Mouse (Mus musculus) forebrain, embryonic 10.5 days (tissue): ENCODE data around the gene Ttll12. TPM values are rescaled to one million over a fixed set of nuclear protein-coding genes. Genes with fewer than 3 reads are reported as not detected.
A peak's percentile ranks its signal among the peaks of the same experiment; 100 is the strongest.

Source experiments
- DNase-seq: peaks from one replicate; pipeline ENCODE4 v3.0.0-alpha.2; 2017; ENCODE audit warnings: low spot score; ENCODE audit errors: extremely low spot score
- H3K27ac ChIP-seq: fragments of 300-500 bp; sonication (generic); 2 replicates; pipeline ENCODE4 v1.5.1; 2016; ENCODE audit warnings: mild to moderate bottlenecking
- H3K27me3 ChIP-seq: fragments of 300-500 bp; sonication (generic); 2 replicates; pipeline ENCODE4 v1.6.1; 2016; ENCODE audit warnings: mild to moderate bottlenecking; ENCODE audit not compliant: poor library complexity, severe bottlenecking
- H3K36me3 ChIP-seq: fragments of 300-500 bp; sonication (generic); replicated peaks from 2 replicates; pipeline ENCODE4 v1.6.1; 2016; ENCODE audit warnings: mild to moderate bottlenecking, moderate library complexity
- H3K4me1 ChIP-seq: fragments of 300-500 bp; sonication (generic); 2 replicates; pipeline ENCODE4 v1.6.1; 2016
- H3K4me3 ChIP-seq: fragments of 300-500 bp; sonication (generic); 2 replicates; pipeline ENCODE4 v1.5.1; 2016; ENCODE audit warnings: mild to moderate bottlenecking, moderate library complexity
- H3K9me3 ChIP-seq: fragments of 300-500 bp; sonication (generic); 2 replicates; pipeline ENCODE4 v1.6.1; 2016; ENCODE audit warnings: mild to moderate bottlenecking, moderate library complexity
- WGBS: fragments of 180-500 bp; shearing (Covaris S2); methylation state at CpG from one replicate; pipeline ENCODE4 v1.1.7; 2016; 5-methylcytosine and 5-hydroxymethylcytosine counted together
- polyA plus RNA-seq: library from polyadenylated mRNA; unstranded; fragments of >200 nt; fragmentation: Nextera tagmentation; extraction: Ambion mirVana; gene quantifications from 2 replicates; pipeline ENCODE4 v1.2.1, GENCODE M21; 2016

Gene Ttll12
- polyA plus RNA-seq, 1 experiment from 2014 or later = 64.6 TPM

DNA sequence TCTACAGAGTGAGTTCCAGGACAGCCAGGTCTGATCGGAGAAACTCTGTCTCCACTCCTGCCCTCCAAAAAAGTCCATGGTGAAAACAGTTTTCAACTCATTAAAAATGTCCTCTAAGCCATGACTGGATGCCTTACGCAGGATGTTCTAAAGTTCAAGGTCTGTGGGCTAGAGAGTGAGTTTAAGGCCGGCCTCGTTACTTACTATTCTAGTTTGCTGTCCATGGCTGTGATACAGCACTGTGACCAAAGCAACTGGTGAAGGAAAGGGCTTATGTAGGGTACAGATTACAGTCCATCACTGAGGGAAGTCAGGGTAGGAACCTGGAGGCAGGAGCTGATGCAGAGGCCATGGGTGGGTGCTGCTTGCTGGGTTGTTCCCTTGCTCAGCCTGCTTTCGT, 26.4 kb downstream of the Ttll12 start:
- no peak overlapping the region for H3K27ac ChIP-seq
- H3K4me1 ChIP-seq = peaks cover 11% of the 10 kb centered on the region

DNA sequence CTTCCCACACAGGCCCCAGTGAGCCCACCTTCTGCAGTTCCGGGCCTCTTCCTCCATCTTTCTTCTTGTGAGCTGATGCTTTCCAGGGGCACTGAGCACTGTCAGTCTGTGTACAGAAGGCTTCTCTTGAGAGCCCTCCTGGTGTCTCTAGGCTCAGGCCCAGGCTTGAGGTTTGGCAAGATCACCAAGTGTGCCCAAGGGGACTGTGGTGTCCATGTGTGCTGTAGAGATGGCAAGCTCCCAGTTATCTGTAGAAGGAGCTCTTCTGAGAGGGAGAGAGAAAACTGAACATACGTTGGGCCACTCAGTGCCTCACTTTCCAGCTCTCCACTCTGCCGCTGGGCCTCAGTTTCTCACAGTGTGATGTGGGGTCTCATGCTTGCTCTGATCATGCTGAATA, 27.2 kb downstream of the Ttll12 start:
- Histone ChIP-seq H3K36me3 (no peaks in the 10 kb centered on the region), H3K27ac (no peak overlapping the region)
- WGBS = 89% methylated on average over 3 of the region's 3 CpGs

More for the DNA sequence above, 26.4 kb downstream of the Ttll12 start:
- no peak for DNase-seq
- WGBS = 97% methylated on average over 5 of the region's 5 CpGs
- Histone ChIP-seq H3K36me3 (peaks cover 3% of the 10 kb centered on the region), H3K4me3 (no peak overlapping the region), H3K9me3 (no peaks in the 10 kb centered on the region), H3K27me3 (peaks cover 12% of the 10 kb centered on the region)

GRCm38 (mm10) chr15:83566006-83566405, 29.0 kb downstream of the Ttll12 start:
- no peaks in the 10 kb centered on the region for H3K36me3 ChIP-seq
- no peaks in the 10 kb centered on the region for H3K9me3 ChIP-seq
- peaks cover 32% of the 10 kb centered on the region for H3K27me3 ChIP-seq
- H3K4me3 ChIP-seq = no peak overlapping the region
- no peak for DNase-seq
- no peak overlapping the region for H3K27ac ChIP-seq
- H3K4me1 ChIP-seq = peaks cover 25% of the 10 kb centered on the region
- WGBS = 76% methylated on average over 5 of the region's 5 CpGs

More for the DNA sequence above, 27.2 kb downstream of the Ttll12 start:
- peaks cover 19% of the 10 kb centered on the region for H3K4me1 ChIP-seq
- H3K4me3 ChIP-seq = no peak overlapping the region
- no peak for DNase-seq
- H3K27me3 ChIP-seq = peaks cover 20% of the 10 kb centered on the region
- H3K9me3 ChIP-seq = no peaks in the 10 kb centered on the region

GRCm38 (mm10) chr15:83565434-83565833, 29.5 kb downstream of the Ttll12 start:
- Histone ChIP-seq H3K27ac (no peak overlapping the region), H3K9me3 (no peaks in the 10 kb centered on the region), H3K4me1 (peaks cover 25% of the 10 kb centered on the region), H3K27me3 (peaks cover 32% of the 10 kb centered on the region), H3K36me3 (no peaks in the 10 kb centered on the region), H3K4me3 (no peak overlapping the region)
- DNase-seq = no peak
- WGBS = 87% methylated on average over 3 of the region's 3 CpGs

GRCm38 (mm10) chr15:83563857-83564651, 30.9 kb downstream of the Ttll12 start:
- DNase-seq = peak; percentile 59
- H3K36me3 ChIP-seq = no peaks in the 10 kb centered on the region
- peaks cover 32% of the 10 kb centered on the region for H3K27me3 ChIP-seq
- no peaks in the 10 kb centered on the region for H3K9me3 ChIP-seq
- peaks cover 25% of the 10 kb centered on the region for H3K4me1 ChIP-seq
- H3K4me3 ChIP-seq = peak overlapping the region; percentile 62
- H3K27ac ChIP-seq = peak overlapping the region; percentile 83
- WGBS = 2% methylated on average over 27 of the region's 27 CpGs

- Histone ChIP-seq H3K27ac (peak within 1 kb of the TSS; percentile 83), H3K4me1 (peaks cover 25% of the 10 kb centered on the region), H3K27me3 (peaks cover 32% of the 10 kb centered on the region), H3K9me3 (no peaks in the 10 kb centered on the region), H3K4me3 (peak within 1 kb of the TSS; percentile 62), H3K36me3 (no peaks in the 10 kb centered on the region)
- 2% methylated on average over 28 of the region's 28 CpGs for WGBS
- DNase-seq = peak; percentile 41
Measured at GRCm38 (mm10) chr15:83563327-83563856, 31.6 kb downstream of the Ttll12 start, which contains the start of the genes Tspo and Mcat. Gene Tspo (plus strand): TSS chr15:83563592. Gene Mcat (minus strand): TSS chr15:83563787.

DNA sequence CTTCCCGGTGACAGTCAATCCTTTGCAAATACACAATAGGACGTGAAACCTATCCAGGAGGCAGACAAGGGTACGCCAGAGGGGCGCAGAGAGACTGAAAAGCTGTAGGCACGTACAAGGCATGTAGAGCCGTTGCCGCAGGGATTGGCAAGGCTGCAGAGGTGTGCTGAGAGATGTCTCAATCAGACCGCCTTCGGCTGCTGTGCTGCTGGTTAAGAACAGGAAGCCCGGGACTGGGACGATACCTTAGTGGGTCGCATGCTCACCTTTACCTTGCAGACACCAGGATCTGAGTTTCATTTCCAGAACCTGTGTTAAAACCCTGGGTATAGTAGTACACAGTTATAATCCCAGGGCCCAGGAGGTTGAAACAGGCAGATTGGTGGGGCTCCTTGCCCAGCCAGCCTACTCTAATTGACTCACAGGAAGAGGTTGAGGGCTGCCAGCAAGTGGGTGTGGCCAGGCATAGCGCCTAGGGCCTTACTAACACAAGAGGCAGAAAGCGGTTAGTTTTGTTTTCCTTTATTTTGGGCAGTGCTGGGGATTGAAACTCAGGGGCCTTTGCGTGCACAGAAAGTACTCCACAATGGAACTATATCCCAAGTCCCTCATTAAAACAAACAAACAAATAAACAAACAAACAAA, 32.2 kb downstream of the Ttll12 start:
- WGBS = 27% methylated on average over 15 of the region's 15 CpGs
- no peaks in the 10 kb centered on the region for H3K36me3 ChIP-seq
- peak overlapping the region; percentile 83; the same call in 1 of the 2 replicates for H3K27ac ChIP-seq
- H3K4me3 ChIP-seq = peak overlapping the region; percentile 62
- peak; percentile 53 for DNase-seq
- H3K4me1 ChIP-seq = peaks cover 25% of the 10 kb centered on the region
- H3K27me3 ChIP-seq = peaks cover 32% of the 10 kb centered on the region
- no peaks in the 10 kb centered on the region for H3K9me3 ChIP-seq

DNA sequence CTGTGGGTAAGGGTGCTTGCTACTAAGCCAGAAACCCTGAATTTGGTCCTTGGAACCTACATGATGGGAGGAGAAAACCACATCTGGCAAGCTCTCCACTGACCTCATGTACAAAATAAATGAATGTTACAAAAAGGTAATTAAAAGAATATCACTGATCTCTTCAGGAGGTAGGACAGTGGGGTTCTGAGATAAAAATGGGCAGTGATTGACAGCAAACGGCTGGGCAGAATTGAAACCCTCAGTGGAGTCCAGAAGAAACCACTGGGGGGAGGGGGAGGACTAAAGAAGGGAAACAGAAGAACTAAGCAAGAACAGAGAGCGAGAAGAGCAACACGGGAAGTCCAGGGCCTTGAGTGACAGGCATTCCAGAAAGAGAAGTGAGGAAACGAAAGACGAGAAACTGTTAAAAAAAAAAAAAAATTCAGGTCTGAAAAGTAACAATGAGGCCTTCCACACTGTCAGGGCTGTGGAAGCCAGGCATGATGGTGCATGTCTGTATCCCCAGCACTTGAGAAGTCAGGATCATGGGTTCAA, 33.9 kb downstream of the Ttll12 start:
- Histone ChIP-seq H3K4me3 (no peak overlapping the region), H3K9me3 (no peaks in the 10 kb centered on the region), H3K27me3 (peaks cover 32% of the 10 kb centered on the region), H3K27ac (no peak overlapping the region), H3K36me3 (no peaks in the 10 kb centered on the region), H3K4me1 (peaks cover 28% of the 10 kb centered on the region)
- WGBS = 66% methylated on average over 5 of the region's 5 CpGs
- no peak for DNase-seq

DNA sequence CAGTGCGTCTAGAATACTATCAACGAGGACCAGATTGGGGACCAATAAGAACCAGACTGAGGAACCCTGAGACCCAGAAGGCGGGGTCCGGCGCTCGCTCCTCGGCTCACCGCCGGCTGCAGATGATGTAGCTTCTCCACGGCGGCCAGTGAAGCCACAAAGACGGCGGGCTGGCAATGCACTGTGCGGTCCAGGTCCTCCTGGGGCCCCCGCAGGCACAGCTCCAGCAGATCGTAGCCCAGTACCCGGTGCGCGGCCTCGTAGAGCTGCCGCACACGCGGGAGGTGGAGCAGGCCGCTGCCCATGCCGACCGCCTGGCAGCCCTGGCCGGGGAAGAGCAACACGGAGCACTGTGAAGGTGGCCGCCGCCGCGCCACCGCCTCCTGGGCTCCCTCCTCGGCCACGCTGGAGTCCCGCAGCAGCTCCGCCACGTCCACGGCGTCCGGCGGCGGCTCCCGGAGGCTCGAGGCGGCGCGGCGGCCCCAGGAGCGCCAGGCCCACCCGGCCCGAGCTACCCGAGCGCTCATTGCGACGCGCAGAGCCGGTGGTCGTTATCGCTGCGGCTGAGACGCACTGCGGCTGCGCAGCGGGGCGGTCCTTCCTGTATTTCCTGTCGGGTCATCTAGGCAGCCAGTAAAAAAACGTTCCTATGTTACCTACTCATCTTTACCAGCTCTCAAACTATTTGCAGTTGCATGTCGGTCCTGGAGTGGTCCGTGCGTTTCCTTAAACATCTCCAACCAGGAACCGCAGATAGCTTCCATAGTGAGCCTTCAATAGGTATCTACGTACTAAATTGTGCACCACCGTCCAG, 39.6 kb downstream of the Ttll12 start:
- Histone ChIP-seq H3K4me1 (peaks cover 16% of the 10 kb centered on the region), H3K9me3 (no peaks in the 10 kb centered on the region), H3K4me3 (peak overlapping the region; percentile 93), H3K36me3 (peaks cover 35% of the 10 kb centered on the region), H3K27ac (peak overlapping the region; percentile 96), H3K27me3 (no peaks in the 10 kb centered on the region)
- under 1% methylated on average over 74 of the region's 74 CpGs for WGBS
- peak; percentile 87 for DNase-seq

GRCm38 (mm10) chr15:83553831-83554230, 41.1 kb downstream of the Ttll12 start:
- H3K9me3 ChIP-seq = no peaks in the 10 kb centered on the region
- H3K27me3 ChIP-seq = no peaks in the 10 kb centered on the region
- H3K36me3 ChIP-seq = peaks cover 51% of the 10 kb centered on the region
- H3K4me1 ChIP-seq = peaks cover 16% of the 10 kb centered on the region
- no peak for DNase-seq
- no peak overlapping the region for H3K27ac ChIP-seq
- no peak overlapping the region for H3K4me3 ChIP-seq

DNA sequence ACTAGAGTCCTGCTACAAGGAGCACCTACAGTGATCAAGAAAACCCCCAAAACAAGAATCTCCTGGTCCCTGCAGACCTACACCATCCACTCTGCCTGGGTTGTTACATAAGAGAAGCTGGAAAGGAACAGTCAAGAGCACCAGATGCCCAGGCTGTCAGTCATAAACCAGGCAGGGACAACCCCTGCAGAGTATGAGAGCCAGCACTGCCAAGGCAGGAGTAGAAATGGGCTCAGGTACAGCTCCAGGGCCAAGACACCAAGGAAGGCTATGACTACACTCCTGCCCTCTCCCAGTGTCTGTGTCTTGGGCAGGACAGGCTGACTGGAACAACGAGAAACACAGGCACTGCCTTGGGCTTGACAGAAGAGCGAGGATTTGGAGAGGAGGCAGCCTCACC, 44.8 kb downstream of the Ttll12 start:
- Histone ChIP-seq H3K9me3 (no peaks in the 10 kb centered on the region), H3K4me1 (peaks cover 9% of the 10 kb centered on the region), H3K4me3 (no peak overlapping the region), H3K27me3 (no peaks in the 10 kb centered on the region), H3K27ac (no peak overlapping the region), H3K36me3 (peaks cover 88% of the 10 kb centered on the region)
- WGBS = 84% methylated on average over 2 of the region's 2 CpGs
- DNase-seq = no peak

- H3K27me3 ChIP-seq = no peaks in the 10 kb centered on the region
- no peak overlapping the region for H3K27ac ChIP-seq
- WGBS = 91% methylated on average over 8 of the region's 8 CpGs
- H3K4me3 ChIP-seq = no peak overlapping the region
- no peak for DNase-seq
- H3K4me1 ChIP-seq = no peaks in the 10 kb centered on the region
- no peaks in the 10 kb centered on the region for H3K9me3 ChIP-seq
- peaks cover 72% of the 10 kb centered on the region for H3K36me3 ChIP-seq
Measured at GRCm38 (mm10) chr15:83547144-83547543, 47.8 kb downstream of the Ttll12 start.
